Mouse (Mus musculus): ENCODE results near the gene Dennd1a. TPM values are rescaled to one million over a fixed set of nuclear protein-coding genes. Genes with fewer than 3 reads are reported as not detected.

The Dennd1a gene
- total and polyA plus RNA-seq, 2 experiments: 13.0 to 14.5 TPM

DNA sequence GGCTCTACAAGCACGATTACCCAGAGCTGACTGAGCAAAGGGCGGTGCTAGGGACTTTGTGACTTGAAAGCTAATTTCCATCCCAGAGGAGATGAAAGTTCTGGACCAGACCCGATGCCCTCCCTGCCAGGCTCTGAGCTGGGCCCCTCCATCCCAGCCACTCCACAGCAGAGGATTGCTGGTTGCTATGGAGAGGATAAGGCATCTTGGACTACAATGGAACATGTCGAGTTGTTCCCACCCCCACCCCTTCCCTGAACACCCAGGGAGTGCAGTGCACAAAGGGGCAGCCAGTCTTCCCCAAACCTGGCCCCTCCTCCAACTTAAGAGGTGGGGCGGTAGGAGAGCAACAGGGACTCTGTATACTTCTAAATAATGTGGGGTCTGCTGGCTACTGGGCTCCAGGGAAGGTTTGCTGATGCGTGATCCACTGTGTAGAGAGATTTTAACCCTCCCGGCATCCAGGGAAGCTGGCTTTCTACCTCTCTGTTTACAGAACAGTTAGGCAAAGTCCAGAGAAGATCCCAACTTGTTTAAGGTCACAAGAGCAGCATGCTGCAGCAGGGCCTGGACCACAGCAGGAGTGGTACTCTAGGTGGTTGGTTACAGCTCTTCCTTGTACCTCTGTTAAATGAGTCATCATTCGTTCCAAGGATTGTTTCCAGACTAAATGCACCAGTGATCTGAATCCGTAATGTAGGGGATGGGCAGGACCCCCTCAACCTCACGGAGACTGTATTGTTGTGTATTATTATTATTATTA is 509.1 kb downstream of the Dennd1a start:
- H3K27me3 ChIP-seq (ENCODE audit: control insufficient read depth, insufficient read depth, low read length): 0 out of 2 replicates have a peak, but pooled peaks cover 3% of the 10 kb centered on the region
- H3K27ac ChIP-seq (replicated peaks; ENCODE audit: insufficient read depth, low read depth, low read length): no peak overlapping the region
- no peaks in the 10 kb centered on the region for H3K79me2 ChIP-seq (ENCODE audit: control insufficient read depth, insufficient read depth, low read length)
- H3K9ac ChIP-seq (ENCODE audit: low read depth, low read length): no peak overlapping the region
- DNase-seq (ENCODE audit: extremely low read depth, low read depth, low spot score): no peak
- no peak for TF ChIP-seq CTCF (IDR thresholded peaks at IDR 0.05; ENCODE audit: low read depth, low read length)
- TF ChIP-seq POLR2A (IDR thresholded peaks at IDR 0.05; ENCODE audit: extremely low read depth, insufficient read depth, low read length): no peak
- no peak overlapping the region for H3K4me3 ChIP-seq (ENCODE audit: insufficient read depth, low read depth, low read length)
- H3K4me1 ChIP-seq (ENCODE audit: control insufficient read depth, insufficient read depth, low read length): 0 out of 2 replicates have a peak, but pooled peaks cover 2% of the 10 kb centered on the region
- no peaks in the 10 kb centered on the region for H3K36me3 ChIP-seq (ENCODE audit: control insufficient read depth, insufficient read depth, low read length)
- 60% methylated on average over 10 of the region's 10 CpGs for WGBS

DNA sequence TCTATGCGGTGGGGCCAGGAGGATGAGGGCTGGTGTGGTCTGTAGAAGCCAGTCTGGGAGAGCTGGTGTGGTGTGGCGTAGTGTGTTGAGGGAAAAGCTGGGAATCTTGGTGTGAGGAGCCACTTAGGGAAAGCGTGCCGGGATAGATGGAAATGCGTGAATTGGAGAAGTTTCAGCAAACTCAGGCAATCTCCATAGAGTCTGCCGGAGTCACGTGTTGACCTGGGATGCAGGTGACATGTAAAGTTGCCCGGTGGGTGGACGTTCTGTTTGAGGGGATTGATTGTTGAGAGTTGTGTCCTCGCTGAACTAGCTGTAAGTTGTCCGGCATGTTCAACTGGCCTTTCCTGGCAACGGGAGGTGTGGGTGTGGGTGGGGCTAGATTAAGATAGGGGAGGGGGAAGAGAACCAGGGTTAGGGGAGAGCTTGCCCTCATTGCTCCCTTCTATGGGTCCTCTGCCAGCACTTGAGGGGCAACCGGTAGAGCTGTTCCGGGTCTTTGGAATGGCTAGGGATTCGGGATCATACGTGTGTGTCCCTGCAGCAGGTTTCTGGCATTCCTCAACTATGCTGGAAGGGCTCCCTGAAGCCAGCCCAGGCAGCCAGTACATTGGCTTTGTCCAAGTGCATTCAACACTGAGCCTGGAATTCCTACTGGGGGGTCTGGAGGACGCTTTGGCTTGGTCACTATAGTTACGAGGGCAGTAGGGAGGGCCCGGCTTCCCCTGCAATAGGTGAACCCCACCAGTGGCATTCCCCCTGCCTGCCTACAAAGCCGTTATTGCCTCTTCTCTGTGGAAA is 510.4 kb downstream of the Dennd1a start:
- Histone ChIP-seq H3K27ac (replicated peaks; ENCODE audit: insufficient read depth, low read depth, low read length) (no peak overlapping the region), H3K4me1 (ENCODE audit: control insufficient read depth, insufficient read depth, low read length) (0 out of 2 replicates have a peak, but pooled peaks cover 2% of the 10 kb centered on the region), H3K27me3 (ENCODE audit: control insufficient read depth, insufficient read depth, low read length) (0 out of 2 replicates have a peak, but pooled peaks cover 3% of the 10 kb centered on the region), H3K79me2 (ENCODE audit: control insufficient read depth, insufficient read depth, low read length) (no peaks in the 10 kb centered on the region), H3K4me3 (ENCODE audit: insufficient read depth, low read depth, low read length) (no peak overlapping the region), H3K9ac (ENCODE audit: low read depth, low read length) (no peak overlapping the region), H3K36me3 (ENCODE audit: control insufficient read depth, insufficient read depth, low read length) (no peaks in the 10 kb centered on the region)
- no peak for DNase-seq (ENCODE audit: extremely low read depth, low read depth, low spot score)
- 44% methylated on average over 20 of the region's 20 CpGs for WGBS
- no peak for TF ChIP-seq POLR2A (IDR thresholded peaks at IDR 0.05; ENCODE audit: extremely low read depth, insufficient read depth, low read length)
- no peak for TF ChIP-seq CTCF (IDR thresholded peaks at IDR 0.05; ENCODE audit: low read depth, low read length)

DNA sequence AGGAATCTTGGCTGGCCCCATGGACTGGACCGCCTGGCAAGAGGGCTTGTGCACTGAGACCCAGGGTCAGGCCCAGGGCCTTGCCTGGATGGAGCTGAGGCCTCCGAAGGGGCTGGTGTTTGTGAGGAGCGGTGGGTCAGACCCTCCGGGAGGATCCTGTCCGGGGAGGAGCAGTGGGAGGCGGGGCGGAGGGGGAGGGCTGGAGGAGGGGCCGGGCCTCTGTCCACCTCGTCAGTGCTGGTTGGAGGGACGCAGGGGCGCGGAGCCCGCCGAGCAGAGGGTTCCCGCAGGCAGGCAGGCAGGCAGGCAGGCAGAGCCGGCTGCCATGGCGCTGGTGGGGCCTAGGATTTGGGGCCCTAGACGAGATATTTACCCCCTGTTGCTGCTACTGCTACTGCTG is 511.2 kb downstream of the Dennd1a start, which contains the start of gene Crb2:
Gene Crb2 (plus strand): TSS at position 234 of the 400 bp plus-strand sequence.
- TF ChIP-seq CTCF (IDR thresholded peaks at IDR 0.05; ENCODE audit: low read depth, low read length): no peak
- no peak for TF ChIP-seq POLR2A (IDR thresholded peaks at IDR 0.05; ENCODE audit: extremely low read depth, insufficient read depth, low read length)
- no peak for DNase-seq (ENCODE audit: extremely low read depth, low read depth, low spot score)
- no peak within 1 kb of the TSS for H3K4me3 ChIP-seq (ENCODE audit: insufficient read depth, low read depth, low read length)
- H3K27ac ChIP-seq (replicated peaks; ENCODE audit: insufficient read depth, low read depth, low read length): no peak within 1 kb of the TSS
- 23% methylated on average over 18 of the region's 18 CpGs for WGBS
- H3K79me2 ChIP-seq (ENCODE audit: control insufficient read depth, insufficient read depth, low read length): no peaks in the 10 kb centered on the region
- 0 out of 2 replicates have a peak, but pooled peaks cover 3% of the 10 kb centered on the region for H3K27me3 ChIP-seq (ENCODE audit: control insufficient read depth, insufficient read depth, low read length)
- H3K36me3 ChIP-seq (ENCODE audit: control insufficient read depth, insufficient read depth, low read length): no peaks in the 10 kb centered on the region
- H3K4me1 ChIP-seq (ENCODE audit: control insufficient read depth, insufficient read depth, low read length): 0 out of 2 replicates have a peak, but pooled peaks cover 2% of the 10 kb centered on the region
- H3K9ac ChIP-seq (ENCODE audit: low read depth, low read length): no peak within 1 kb of the TSS

DNA sequence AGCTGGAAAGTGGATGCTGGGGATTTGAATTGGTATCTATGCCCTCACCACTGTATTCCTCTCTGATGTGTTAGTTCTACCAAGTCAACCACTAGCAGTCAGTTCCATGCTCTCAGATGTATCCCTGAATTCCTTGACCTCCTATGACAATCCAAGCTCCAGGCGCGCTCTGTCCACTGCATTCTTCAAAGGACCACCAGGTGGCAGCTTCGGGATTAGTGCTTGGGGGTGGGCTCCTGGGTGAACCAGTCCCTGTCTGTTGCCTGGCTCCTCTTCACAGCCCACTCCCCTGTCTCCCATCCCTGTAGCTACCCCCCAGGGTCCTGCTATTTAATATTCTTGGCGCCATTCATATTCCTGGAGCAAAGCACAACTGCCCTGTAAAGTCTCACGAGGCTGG is 512.6 kb downstream of the Dennd1a start:
- WGBS: 46% methylated on average over 5 of the region's 5 CpGs
- no peak for DNase-seq (ENCODE audit: extremely low read depth, low read depth, low spot score)
- TF ChIP-seq CTCF (IDR thresholded peaks at IDR 0.05; ENCODE audit: low read depth, low read length) (peak; percentile 44), POLR2A (IDR thresholded peaks at IDR 0.05; ENCODE audit: extremely low read depth, insufficient read depth, low read length) (no peak)

DNA sequence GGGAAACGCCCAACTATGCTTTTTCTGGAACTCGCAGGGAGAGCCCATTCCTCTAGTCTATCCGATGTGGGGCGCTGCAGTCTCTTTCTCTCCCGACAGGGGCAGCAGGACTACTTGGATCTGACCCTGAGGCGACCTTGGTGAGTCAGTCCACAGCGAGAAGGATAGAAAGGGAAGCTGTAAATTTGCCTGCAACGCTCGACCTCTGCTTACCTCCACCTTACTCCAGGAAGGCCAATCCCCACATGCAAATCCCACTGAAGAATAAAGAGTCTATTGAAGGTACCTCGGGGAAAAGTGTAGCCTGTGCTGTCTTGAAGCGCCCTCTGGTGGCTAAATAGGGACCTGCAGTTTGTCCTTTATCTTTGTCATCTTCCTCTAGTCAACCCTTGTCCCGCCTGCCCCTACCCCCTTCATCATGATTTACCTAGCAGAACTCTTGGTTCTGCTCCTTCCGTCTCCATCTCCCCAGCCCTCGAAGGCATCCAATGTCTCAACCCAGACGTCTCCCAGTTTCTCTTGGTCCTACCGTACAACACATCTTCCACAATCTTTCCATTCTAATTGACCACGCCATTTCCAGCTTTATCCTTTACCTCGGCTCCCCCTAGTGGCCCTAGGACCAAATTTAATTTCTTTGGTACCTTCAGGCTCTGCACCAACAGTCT is 515.4 kb downstream of the Dennd1a start:
- Histone ChIP-seq H3K4me3 (ENCODE audit: insufficient read depth, low read depth, low read length) (peak overlapping the region; percentile 33; the same call in 1 of the 2 replicates), H3K4me1 (ENCODE audit: control insufficient read depth, insufficient read depth, low read length) (no peaks in the 10 kb centered on the region), H3K36me3 (ENCODE audit: control insufficient read depth, insufficient read depth, low read length) (no peaks in the 10 kb centered on the region), H3K27me3 (ENCODE audit: control insufficient read depth, insufficient read depth, low read length) (0 out of 2 replicates have a peak, but pooled peaks cover 3% of the 10 kb centered on the region), H3K27ac (replicated peaks; ENCODE audit: insufficient read depth, low read depth, low read length) (no peak overlapping the region), H3K79me2 (ENCODE audit: control insufficient read depth, insufficient read depth, low read length) (no peaks in the 10 kb centered on the region), H3K9ac (ENCODE audit: low read depth, low read length) (peak overlapping the region; percentile 16; the same call in 1 of the 2 replicates)
- DNase-seq (ENCODE audit: extremely low read depth, low read depth, low spot score): peak; percentile 69
- under 1% methylated on average over 18 of the region's 18 CpGs for WGBS
- TF ChIP-seq POLR2A (IDR thresholded peaks at IDR 0.05; ENCODE audit: extremely low read depth, insufficient read depth, low read length) (no peak), CTCF (IDR thresholded peaks at IDR 0.05; ENCODE audit: low read depth, low read length) (peak; percentile 64)

More for the DNA sequence above, 512.6 kb downstream of the Dennd1a start:
- H3K4me3 ChIP-seq (ENCODE audit: insufficient read depth, low read depth, low read length): no peak overlapping the region
- no peaks in the 10 kb centered on the region for H3K4me1 ChIP-seq (ENCODE audit: control insufficient read depth, insufficient read depth, low read length)
- H3K9ac ChIP-seq (ENCODE audit: low read depth, low read length): no peak overlapping the region
- H3K27me3 ChIP-seq (ENCODE audit: control insufficient read depth, insufficient read depth, low read length): 0 out of 2 replicates have a peak, but pooled peaks cover 3% of the 10 kb centered on the region
- H3K27ac ChIP-seq (replicated peaks; ENCODE audit: insufficient read depth, low read depth, low read length): no peak overlapping the region
- H3K79me2 ChIP-seq (ENCODE audit: control insufficient read depth, insufficient read depth, low read length): no peaks in the 10 kb centered on the region
- no peaks in the 10 kb centered on the region for H3K36me3 ChIP-seq (ENCODE audit: control insufficient read depth, insufficient read depth, low read length)

All from liver, adult 2 months (tissue).